Mouse (Mus musculus): Measurements from ENCODE around the gene Col6a3.

The Col6a3 gene

DNA sequence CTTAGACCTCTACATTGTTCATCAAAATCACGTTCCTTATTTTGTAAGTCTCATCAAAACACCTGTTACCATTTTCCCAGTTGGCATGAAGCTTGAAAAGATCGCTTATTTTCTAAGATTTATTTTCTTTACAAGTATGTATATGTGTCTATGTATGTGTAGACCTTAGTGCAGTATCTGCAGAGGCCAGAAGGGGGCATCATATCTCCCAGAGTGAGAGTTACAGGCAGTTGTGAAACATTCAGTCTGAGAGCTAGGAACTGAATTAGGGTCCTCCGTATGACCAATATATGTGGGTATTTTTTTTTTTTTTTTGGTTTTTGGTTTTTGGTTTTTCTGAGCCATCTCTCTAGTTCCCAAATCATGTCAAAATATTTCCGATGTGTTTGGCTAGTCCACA, 50.4 kb downstream of the Col6a3 start:
- DNase-seq: no peak

- DNase-seq: no peak
These were observed 52.8 kb downstream of the Col6a3 start for GRCm38 (mm10) chr1:90790925-90791324.

- no peak for DNase-seq
These were observed 54.3 kb downstream of the Col6a3 start for GRCm38 (mm10) chr1:90789506-90789905.

DNA sequence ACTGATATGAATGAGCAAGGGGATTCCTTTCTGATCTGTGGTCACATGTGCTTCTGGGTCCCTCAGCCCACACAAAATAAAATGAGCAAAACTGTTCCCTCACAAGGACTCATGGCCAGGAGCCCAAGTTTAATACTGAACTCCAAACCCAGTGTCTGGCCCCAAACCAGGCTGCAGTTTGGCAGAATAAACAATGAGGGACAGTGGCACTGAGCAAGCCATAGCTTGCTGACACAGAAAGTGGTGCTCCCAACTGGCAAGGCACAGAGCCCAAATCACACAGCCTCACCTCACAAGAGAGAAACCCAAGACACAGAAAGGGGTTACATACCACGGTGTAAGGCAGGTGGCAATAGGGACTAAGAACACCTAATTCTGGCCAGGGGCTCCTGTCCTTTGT, 63.3 kb downstream of the Col6a3 start:
- no peak for DNase-seq

GRCm38 (mm10) chr1:90779072-90779471, 64.7 kb downstream of the Col6a3 start:
- no peak for DNase-seq

DNA sequence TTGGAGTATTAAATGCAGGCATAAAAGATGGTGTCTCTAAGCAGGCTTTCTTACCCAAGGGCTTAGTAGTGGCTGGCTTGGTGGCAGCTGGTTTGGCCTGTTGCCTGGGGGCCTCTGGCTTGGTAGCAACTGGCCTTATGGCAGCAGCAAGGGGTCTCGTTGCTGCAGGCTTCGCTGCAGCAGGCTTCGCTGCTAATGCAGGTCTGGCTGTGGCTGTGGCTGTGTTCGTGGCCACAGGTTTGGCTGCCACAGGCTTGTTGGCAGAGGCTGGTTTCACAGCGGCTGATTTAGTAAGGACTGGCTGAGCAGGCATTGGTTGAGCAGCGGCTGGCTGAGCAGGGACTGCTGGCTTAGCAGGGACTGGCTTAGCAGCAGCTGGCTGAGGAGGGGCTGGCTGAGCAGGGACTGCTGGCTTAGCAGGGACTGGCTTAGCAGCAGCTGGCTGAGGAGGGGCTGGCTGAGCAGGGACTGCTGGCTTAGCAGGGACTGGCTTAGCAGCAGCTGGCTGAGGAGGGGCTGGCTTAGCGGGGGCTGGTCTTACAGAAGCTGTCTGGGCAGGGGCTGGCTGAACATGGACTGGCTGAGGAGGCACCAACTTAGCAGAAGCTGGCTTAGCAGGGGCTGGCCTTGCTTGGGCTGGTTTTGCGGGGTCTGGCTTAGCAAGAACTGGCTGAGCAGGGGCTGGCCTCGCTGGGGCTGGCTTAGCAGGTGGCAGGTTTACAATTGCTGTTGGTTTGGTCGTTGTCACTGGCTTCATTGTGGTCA, 68.1 kb downstream of the Col6a3 start:
- no peak for DNase-seq

DNA sequence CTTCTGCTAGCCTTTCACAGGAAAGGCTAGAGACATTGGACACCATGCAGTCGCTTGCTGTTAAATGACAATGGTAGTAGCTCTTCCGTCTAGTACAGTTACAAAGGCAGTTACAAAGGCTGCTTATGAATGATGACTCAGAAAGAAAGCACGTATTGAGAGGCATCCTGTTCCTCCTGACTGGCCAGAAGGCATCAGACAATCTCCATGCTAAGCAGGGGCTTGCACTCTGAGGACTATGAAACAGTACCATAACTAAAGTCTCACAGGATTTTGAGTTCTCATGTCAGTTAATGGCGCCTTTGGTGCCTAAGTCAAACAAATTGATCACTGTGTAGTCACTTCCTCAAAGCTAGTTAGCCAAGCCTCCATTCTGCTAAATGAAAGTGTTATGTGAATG, 72.6 kb downstream of the Col6a3 start:
- no peak for DNase-seq

GRCm38 (mm10) chr1:90770027-90770426, 73.7 kb downstream of the Col6a3 start:
- DNase-seq: no peak

- no peak for DNase-seq
These were observed 74.5 kb downstream of the Col6a3 start for GRCm38 (mm10) chr1:90769301-90769700.

- DNase-seq: no peak
These were observed 85.6 kb downstream of the Col6a3 start for GRCm38 (mm10) chr1:90758091-90758673.

- DNase-seq: peak; percentile 13
These were observed 89.8 kb downstream of the Col6a3 start for GRCm38 (mm10) chr1:90753869-90754563.

DNA sequence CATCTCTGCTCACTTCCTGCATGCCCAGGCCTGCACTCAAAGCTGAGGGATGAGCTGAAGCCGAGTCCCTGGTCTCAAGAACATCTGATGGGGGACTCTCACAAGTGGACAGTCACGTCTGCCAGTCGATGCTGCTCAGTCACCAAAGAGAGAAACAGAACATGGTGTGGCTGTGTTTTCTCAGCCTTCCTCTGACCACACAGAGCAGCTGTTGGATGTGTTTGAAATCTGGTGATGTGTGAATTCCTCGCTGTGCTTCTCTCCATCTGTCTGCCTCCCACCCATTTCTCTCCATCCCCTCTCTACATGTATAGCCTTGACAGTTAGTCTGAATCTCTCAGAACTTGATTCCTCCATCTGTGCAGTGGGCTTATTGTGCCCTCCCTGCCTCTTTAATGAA, 92.5 kb downstream of the Col6a3 start:
- no peak for DNase-seq

DNA sequence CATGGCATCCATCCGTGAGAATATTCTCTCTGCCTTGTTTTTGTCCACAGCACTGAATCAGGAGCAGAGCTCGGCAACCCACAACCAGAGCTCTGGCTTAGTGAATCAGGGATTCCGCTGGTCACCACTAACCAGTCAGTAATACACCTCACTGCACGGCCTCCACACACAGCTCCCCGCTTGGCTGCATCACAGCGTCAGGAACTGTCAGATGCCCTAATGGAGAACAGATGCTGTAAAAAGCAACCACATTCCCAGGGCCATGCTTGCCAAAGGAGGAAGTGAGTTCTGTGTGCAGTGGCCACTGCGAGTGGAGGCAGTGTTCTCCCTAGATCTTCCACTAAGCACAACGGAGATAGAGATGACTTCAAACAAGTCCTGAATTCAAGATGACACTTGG, 93.6 kb downstream of the Col6a3 start:
- no peak for DNase-seq

DNA sequence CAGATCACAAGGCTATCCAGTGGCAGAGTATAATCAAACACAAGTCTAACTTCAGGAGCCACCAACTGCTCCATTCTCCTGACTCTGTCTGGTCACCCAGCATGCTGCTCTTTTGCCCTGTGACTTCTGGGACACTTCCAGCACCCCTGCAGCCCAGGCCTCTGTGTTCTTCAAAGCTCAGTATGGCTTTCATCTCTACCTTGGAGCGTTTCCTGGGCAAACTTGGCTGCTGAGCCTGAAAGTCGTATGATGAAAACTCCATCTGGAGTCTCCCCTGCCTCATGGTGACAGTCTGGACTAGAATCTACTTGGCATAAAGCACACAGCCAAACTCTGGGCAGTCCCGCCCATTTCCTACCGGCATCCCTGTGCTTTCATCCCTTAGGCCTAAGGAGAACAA, 95.2 kb downstream of the Col6a3 start:
- peak; percentile 91 for DNase-seq

DNA sequence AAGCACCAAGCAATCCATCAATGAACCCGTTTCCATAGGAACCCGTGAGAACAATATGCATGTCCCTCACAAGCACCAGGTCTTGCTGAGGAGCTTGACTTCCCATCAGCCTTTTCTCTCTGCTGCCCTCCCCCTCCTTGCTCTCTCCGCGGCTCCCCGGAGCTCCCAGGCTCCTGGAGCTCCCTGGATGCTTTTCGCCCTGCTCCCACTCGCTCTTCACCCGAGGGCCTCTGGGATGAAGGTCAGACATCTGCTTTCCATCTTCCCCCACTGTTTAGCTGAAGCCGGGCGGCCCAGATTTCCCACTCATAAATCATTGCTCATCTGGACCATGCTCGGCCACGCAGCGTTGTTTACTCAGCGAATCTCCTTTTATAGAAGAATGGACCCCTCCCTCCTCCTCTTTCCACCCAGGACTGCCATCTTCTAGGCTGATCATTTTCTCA, 99.8 kb downstream of the Col6a3 start:
- DNase-seq: peak; percentile 9

DNA sequence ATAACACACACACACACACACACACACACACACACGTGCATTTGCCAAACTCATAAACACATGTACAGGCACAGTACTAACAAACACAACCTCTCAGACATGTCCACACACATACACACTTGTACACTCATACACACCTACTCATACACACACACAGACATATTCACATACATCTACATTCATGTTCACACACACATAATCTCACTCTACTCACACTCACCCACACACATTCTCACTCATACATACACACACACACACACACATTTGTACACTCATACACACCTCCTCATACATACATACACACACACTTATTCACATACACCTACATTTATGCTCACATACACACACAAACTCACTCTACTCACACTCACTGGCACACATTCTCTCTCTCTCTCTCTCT, 100.3 kb downstream of the Col6a3 start:
- no peak for DNase-seq

- no peak for DNase-seq
These were observed 101.1 kb downstream of the Col6a3 start for GRCm38 (mm10) chr1:90742641-90743040.

DNA sequence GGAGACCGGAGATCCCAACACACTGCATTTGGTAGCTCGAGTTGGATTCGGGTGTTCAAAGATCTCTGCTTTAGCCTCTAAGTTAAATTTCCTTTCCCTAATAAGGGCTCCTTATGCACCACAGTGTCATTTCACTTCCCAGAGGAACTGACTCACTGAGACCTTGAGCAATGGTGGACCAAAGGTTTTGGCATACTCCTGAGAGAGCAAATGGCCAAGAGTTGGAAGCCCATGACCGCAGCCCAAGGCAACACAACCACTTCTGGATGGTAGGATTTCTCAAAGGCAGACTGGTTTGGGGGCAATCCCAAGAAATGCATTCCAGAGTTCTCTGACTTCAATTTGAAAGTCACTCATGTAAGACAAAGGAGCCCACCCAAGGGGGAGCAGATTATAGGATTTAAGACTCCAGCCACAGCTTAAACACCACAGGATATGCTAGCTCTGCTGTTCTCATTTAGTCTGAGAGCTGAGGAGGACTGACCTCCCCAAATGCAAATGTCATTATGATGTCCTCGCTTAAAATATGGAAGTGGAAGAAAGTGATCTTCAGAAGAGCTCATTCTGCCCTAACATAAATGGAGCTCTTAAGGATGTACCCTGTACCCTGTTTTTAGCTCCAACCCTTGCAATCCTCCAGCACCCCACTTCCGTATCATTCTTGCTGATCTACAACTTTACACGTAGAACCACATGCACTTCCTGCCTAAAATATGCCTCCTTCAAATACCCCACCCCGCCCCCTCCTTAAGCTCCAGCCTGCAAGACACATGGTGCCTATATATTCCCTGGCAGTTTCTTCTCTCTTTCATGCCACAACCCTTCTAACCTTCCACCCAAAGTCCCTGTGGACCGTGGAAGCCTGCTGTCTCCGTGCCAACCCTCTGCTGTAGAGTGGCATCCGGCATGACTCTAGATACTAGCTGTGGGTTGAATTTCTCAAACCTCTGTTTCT, 103.3 kb downstream of the Col6a3 start:
- DNase-seq: no peak

- DNase-seq: no peak
These were observed 104.9 kb downstream of the Col6a3 start for GRCm38 (mm10) chr1:90738913-90739312.

GRCm38 (mm10) chr1:90729466-90729865, 114.3 kb downstream of the Col6a3 start:
- DNase-seq: no peak

DNA sequence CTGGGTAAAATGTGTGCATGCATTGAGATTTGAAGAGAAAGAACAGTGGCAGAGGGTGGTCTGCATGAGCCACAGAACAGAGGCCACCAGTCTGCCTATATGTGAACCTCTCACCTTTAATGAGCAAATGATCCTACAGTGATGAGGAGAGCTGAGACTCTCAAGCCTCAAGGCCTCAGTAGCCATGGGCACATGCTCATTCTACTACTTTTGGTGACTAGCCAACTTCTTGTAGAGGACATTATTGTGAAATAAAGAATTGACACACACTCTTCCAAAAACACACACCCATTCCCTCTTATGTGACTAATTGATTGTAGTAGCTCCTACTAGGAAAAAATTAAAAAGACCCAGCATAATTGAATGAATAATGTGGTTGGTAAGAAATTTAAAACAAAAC, 120.0 kb downstream of the Col6a3 start:
- no peak for DNase-seq

- no peak for DNase-seq
These were observed 120.4 kb downstream of the Col6a3 start for GRCm38 (mm10) chr1:90723325-90723724.

- DNase-seq: no peak
These were observed 121.8 kb downstream of the Col6a3 start for GRCm38 (mm10) chr1:90722021-90722420.
